8 mouse cellular contexts compared by ENCODE assay signal in genomic region chr5:137776408-137776918, GRCm38 (mm10). TPM values are rescaled to one million over a fixed set of nuclear protein-coding genes. Genes with fewer than 3 reads are reported as not detected.
DNase-seq lines count a peak whose midpoint lies in the region; ATAC-seq and TF ChIP-seq lines count a peak whose summit lies in the region.

No protein-coding gene starts in this region.

- no peak for TF ChIP-seq POLR2A in lung, adult 2 months (IDR thresholded peaks at IDR 0.05; ENCODE audit: borderline replicate concordance, extremely low read depth, low read depth, low read length)

- H3K4me2 ChIP-seq in lung, embryonic 14.5 days: no peak overlapping the region
- H3K4me2 ChIP-seq in kidney, embryonic 16.5 days (replicated peaks; ENCODE audit: low read depth, low read length): no peak overlapping the region

- no peaks in the 10 kb centered on the region for H3K4me1 ChIP-seq in lung, embryonic 14.5 days (ENCODE audit: insufficient read depth)
- no peaks in the 10 kb centered on the region for H3K4me1 ChIP-seq in lung, adult 2 months (ENCODE audit: control insufficient read depth, insufficient read depth, low read length)
- peaks cover 15% of the 10 kb centered on the region for H3K4me1 ChIP-seq in kidney, embryonic 16.5 days (ENCODE audit: insufficient read depth, low read length)

- H3K36me3 ChIP-seq in lung, embryonic 14.5 days (ENCODE audit: insufficient read depth): peaks cover 15% of the 10 kb centered on the region
- peaks cover 14% of the 10 kb centered on the region for H3K36me3 ChIP-seq in kidney, embryonic 16.5 days (ENCODE audit: insufficient read depth, low read length)

- no peaks in the 10 kb centered on the region for H3K9me3 ChIP-seq in lung, embryonic 14.5 days (ENCODE audit: low read depth, low read length)
- no peaks in the 10 kb centered on the region for H3K9me3 ChIP-seq in kidney, embryonic 16.5 days (ENCODE audit: low read length)

- no peak overlapping the region for H3K4me3 ChIP-seq in lung, embryonic 14.5 days (ENCODE audit: low read depth, low read length)
- no peak overlapping the region for H3K4me3 ChIP-seq in lung, adult 2 months (replicated peaks; ENCODE audit: extremely low read depth, low read depth, low read length)
- no peak overlapping the region for H3K4me3 ChIP-seq in kidney, embryonic 16.5 days (ENCODE audit: low read length)

- WGBS in lung, embryonic 14.5 days: 23% methylated on average over 5 of the region's 5 CpGs
- 13% methylated on average over 5 of the region's 5 CpGs for WGBS in lung, adult 2 months
- WGBS in kidney, embryonic 16.5 days: 27% methylated on average over 5 of the region's 5 CpGs

- H3K27me3 ChIP-seq in lung, embryonic 14.5 days (ENCODE audit: insufficient read depth, low read length): no peaks in the 10 kb centered on the region
- H3K27me3 ChIP-seq in kidney, embryonic 16.5 days (ENCODE audit: insufficient read depth, low read length): no peaks in the 10 kb centered on the region

- peak; percentile 32; the same call in 1 of the 2 replicates for ATAC-seq in lung, embryonic 14.5 days (ENCODE audit: insufficient read depth)
- peak; percentile 47 for ATAC-seq in kidney, embryonic 16.5 days (ENCODE audit: low FRiP score, low TSS enrichment)

- no peak overlapping the region for H3K9ac ChIP-seq in lung, embryonic 14.5 days
- peak overlapping the region; percentile 24; the same call in 1 of the 2 replicates for H3K9ac ChIP-seq in kidney, embryonic 16.5 days (replicated peaks; ENCODE audit: low read length)

- H3K27ac ChIP-seq in lung, embryonic 14.5 days (ENCODE audit: low read depth): no peak overlapping the region
- peak overlapping the region; percentile 9 for H3K27ac ChIP-seq in kidney, embryonic 16.5 days (ENCODE audit: low read length)

- TF ChIP-seq CTCF in lung, embryonic 14.5 days (IDR thresholded peaks at IDR 0.05; ENCODE audit: low read depth): no peak
- TF ChIP-seq CTCF in lung, adult 2 months (IDR thresholded peaks at IDR 0.05; ENCODE audit: insufficient read depth, low read length): no peak

- peak; percentile 50 for DNase-seq in lung, embryonic 14.5 days
- DNase-seq in lung, adult 2 months: no peak
- DNase-seq in adrenal gland, postnatal 10 days: peak; percentile 52
- peak; percentile 54 for DNase-seq in naive thymus-derived CD4-positive, alpha-beta T cell, adult 2 months (ENCODE audit: low read depth)
- DNase-seq in frontal cortex, adult 2 months (ENCODE audit: extremely low spot score in 1 of 2, low spot score in 1 of 2): no peak
- no peak for DNase-seq in adipocyte (ENCODE audit: low spot score)
- no peak for DNase-seq in frontal cortex, postnatal 36 days (ENCODE audit: low spot score in 2 of 2)

RNA-seq across cellular contexts. Expression of gene Ppp1r35, which starts 2.2 kb away (rescaled TPM):
- 33.7 and 40.9 TPM in 2 replicates for polyA plus RNA-seq in lung, embryonic 14.5 days (2014; fragmentation: Nextera tagmentation; extraction: Ambion mirVana)
- polyA plus RNA-seq in lung, adult 2 months (2012; rRNA removed): 32.7 and 46.7 TPM in 2 replicates
- 10 to 100 TPM; 21.6 to 23.1 TPM for total RNA-seq in adrenal gland, postnatal 10 days (2021)
- 26.0 and 32.1 TPM in 2 replicates for polyA plus RNA-seq in kidney, embryonic 16.5 days (2015; fragmentation: Nextera tagmentation; extraction: Ambion mirVana)
- polyA plus RNA-seq in frontal cortex, adult 2 months (2012; rRNA removed): 24.2 and 25.9 TPM in 2 replicates

RNA-seq across cellular contexts. Expression of gene Mepce, which starts 11.0 kb away (rescaled TPM):
- 13.1 and 14.5 TPM in 2 replicates for polyA plus RNA-seq in lung, embryonic 14.5 days (2014; fragmentation: Nextera tagmentation; extraction: Ambion mirVana)
- 43.3 and 44.2 TPM in 2 replicates for polyA plus RNA-seq in lung, adult 2 months (2012; rRNA removed)
- total RNA-seq in adrenal gland, postnatal 10 days (2021): 10 to 100 TPM; 43.5 to 47.9 TPM
- 11.0 and 11.2 TPM in 2 replicates for polyA plus RNA-seq in kidney, embryonic 16.5 days (2015; fragmentation: Nextera tagmentation; extraction: Ambion mirVana)
- polyA plus RNA-seq in frontal cortex, adult 2 months (2012; rRNA removed): 39.1 and 42.6 TPM in 2 replicates

RNA-seq across cellular contexts. Expression of gene Zcwpw1, which starts 11.1 kb away (rescaled TPM):
- polyA plus RNA-seq in lung, embryonic 14.5 days (2014; fragmentation: Nextera tagmentation; extraction: Ambion mirVana): 25.9 and 26.1 TPM in 2 replicates
- polyA plus RNA-seq in lung, adult 2 months (2012; rRNA removed): 0.49 and 0.60 TPM in 2 replicates
- 1 to 10 TPM; 5.9 to 6.7 TPM for total RNA-seq in adrenal gland, postnatal 10 days (2021)
- polyA plus RNA-seq in kidney, embryonic 16.5 days (2015; fragmentation: Nextera tagmentation; extraction: Ambion mirVana): 24.8 and 31.8 TPM in 2 replicates
- polyA plus RNA-seq in frontal cortex, adult 2 months (2012; rRNA removed): 14.1 and 15.3 TPM in 2 replicates

RNA-seq across cellular contexts. Expression of gene Tsc22d4, which starts 30.9 kb away (rescaled TPM):
- 127 TPM in 2 replicates for polyA plus RNA-seq in lung, embryonic 14.5 days (2014; fragmentation: Nextera tagmentation; extraction: Ambion mirVana)
- polyA plus RNA-seq in lung, adult 2 months (2012; rRNA removed): 103 and 110 TPM in 2 replicates
- total RNA-seq in adrenal gland, postnatal 10 days (2021): 100 to 1,000 TPM in 1 of 2 experiments, 10 to 100 TPM in 1; 88.3 to 101 TPM
- 126 and 129 TPM in 2 replicates for polyA plus RNA-seq in kidney, embryonic 16.5 days (2015; fragmentation: Nextera tagmentation; extraction: Ambion mirVana)
- polyA plus RNA-seq in frontal cortex, adult 2 months (2012; rRNA removed): 273 and 360 TPM in 2 replicates

RNA-seq across cellular contexts. Expression of gene Nyap1, which starts 35.1 kb away (rescaled TPM):
- polyA plus RNA-seq in lung, embryonic 14.5 days (2014; fragmentation: Nextera tagmentation; extraction: Ambion mirVana): 0.91 and 0.93 TPM in 2 replicates
- 2.3 and 2.4 TPM in 2 replicates for polyA plus RNA-seq in lung, adult 2 months (2012; rRNA removed)
- 1 to 10 TPM; 4.9 to 6.5 TPM for total RNA-seq in adrenal gland, postnatal 10 days (2021)
- 2.1 and 2.2 TPM in 2 replicates for polyA plus RNA-seq in kidney, embryonic 16.5 days (2015; fragmentation: Nextera tagmentation; extraction: Ambion mirVana)
- polyA plus RNA-seq in frontal cortex, adult 2 months (2012; rRNA removed): 55.0 and 60.9 TPM in 2 replicates

Comparison
In these comparisons a context has a peak if more than half of its experiments do, and no peak if none do; other contexts are left out.
1. DNase-seq: peak in lung, embryonic 14.5 days (single experiment), adrenal gland, postnatal 10 days (single experiment) and naive thymus-derived CD4-positive, alpha-beta T cell, adult 2 months (single experiment); none in lung, adult 2 months (single experiment), frontal cortex, adult 2 months (0 of 2), adipocyte (single experiment) and frontal cortex, postnatal 36 days (0 of 2).